Mouse (Mus musculus): Measurements from ENCODE around the gene Aig1.
"Not testable (repeated sequence)": the region's sequence is repeated elsewhere in the genome, so short reads cannot be mapped to it uniquely, and the experiment has no call there.

Gene Aig1

DNA sequence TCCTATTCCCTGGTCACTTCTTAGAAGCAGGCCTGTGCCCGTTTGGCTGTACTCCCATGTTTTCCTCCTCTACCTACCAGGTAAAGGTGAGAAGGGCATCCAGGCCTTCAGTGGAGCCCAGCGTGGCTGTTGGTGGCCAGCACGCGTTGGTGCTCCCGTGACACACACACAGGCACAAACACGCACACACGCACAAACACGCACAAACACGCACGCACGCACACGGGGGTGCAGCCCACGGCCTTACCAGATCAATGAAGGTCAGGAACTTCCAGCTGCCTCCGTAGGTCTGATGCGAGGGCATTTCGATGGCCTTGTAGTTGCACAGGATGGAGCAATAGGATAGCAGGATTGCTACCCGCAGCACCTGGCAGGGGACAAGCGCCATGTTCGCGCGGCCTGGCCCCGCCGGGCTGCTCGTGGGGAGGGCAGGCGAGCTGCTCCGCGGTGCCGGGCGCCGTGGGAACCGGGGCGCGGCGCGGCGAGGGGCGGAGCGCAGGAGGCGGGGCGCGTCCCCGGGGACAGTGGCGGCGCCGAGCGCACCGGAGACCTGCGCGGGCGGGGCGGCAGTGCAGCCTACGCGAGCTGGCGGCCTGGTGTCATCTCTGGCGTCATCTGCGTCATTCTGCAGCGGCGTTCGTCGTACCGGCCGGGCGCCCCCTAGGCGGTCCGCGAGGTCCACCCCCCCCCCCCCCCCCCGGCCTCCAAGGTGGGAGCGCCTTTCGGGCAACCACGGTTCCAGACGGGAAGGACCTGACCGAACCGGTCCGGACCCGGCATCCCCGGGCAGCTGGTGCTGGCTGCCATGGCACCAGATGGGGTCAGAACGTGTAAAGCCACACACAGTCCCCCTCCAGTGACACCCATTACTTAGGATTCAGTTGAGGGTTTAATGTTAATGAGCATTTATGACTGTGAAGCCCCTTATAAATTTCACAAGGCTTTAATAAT lies at the start of gene Aig1:
Gene Aig1, minus strand, starts transcription at position 610 of the 951 bp plus-strand sequence.
- peak; percentile 58 for DNase-seq (ENCODE audit: low read depth)

DNA sequence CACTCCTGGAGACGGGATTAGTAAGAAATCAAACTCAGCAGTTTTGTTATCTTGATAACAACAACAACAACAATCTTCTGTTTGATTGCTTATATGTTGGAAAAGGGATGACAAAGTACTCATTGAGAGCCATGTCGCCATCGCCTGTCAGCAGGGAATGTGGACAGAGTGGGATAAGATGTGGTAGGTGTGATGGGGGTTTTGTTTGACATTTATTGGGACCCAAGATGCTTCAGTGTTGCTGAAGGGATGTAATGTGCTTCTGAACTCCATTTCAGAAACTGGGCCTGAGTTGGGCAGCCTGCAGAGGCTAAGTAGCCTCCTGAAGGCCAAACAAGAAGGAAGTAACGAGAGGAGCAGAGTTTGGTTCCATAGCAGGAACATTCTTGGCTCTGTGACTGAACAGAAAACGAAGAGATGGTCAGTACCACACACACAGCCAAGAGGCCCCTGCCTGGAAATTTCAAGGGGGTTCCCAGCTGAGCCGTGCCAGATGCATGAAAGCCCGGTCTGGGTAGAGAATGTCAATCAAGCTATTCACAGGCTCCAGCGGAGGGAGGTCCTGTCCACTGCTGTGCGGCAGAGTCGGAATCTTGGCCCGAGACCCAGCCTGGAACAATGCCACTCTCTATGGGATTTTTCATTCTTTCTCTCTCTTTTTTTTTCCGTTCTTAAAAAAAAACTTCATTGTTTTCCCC lies 48.0 kb upstream of the Aig1 start:
- DNase-seq (ENCODE audit: low read depth): no peak

DNA sequence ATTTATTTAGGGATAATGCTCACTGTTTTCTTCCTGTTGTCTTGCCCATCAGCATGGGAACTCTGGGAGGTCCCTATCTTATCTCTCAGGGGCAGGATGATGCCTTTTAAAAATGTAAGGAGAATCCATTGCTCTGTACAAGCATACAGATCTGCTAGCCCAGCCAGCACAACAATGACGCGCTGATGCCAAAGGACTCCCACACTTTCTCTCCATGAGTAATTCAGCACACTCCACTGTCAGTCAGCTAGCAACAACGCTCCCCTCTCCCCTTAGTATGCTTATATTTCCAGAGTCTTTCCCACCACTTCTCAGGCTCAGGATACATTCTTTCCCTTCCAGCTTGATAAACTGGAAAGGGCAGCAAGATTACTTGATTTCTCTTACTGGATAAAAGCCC lies 46.4 kb upstream of the Aig1 start:
- DNase-seq (ENCODE audit: low read depth): no peak

DNA sequence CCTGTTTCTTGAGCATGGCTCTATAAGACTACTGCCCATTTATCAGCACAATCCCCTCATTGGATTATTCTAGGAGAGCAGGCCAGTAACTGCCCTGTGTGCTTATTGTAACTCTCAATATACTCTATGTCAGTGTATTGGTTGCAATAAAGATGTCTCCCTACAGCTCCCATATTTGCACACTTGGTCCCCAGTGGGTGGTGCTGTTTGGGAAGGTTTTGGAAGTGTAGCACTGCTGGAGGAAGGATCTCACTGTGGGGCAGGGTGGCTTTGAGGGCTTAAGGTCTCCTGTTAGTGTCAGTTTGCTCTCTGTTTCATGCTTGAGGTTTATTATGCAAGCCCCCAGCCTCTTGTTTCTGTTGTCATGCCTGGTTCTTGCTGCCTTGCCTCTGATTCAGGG lies 44.9 kb upstream of the Aig1 start:
- DNase-seq (ENCODE audit: low read depth): no peak

DNA sequence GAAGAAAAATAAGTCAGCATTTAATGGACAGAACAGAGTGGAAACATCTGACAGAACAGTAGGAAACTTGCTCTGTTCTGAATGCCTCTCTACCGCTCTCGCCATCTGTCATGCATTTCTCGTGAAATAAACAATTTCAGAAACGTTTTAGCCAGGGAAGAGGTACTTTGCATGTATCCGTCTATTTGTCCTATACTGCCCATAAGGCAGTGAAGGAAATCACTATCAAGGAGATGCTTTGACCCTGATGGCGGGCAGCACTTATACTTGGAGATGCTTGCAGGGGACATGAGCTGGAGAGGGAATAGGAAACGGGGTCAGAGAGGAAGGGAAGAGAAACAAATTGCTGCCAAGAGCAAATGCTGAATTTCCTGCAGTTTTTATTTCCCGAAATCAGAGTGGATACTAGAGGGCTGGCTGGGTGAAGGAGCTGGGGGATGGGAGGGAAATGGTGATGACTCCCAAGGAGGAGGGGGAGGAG lies 37.5 kb upstream of the Aig1 start:
- no peak for DNase-seq (ENCODE audit: low read depth)

DNA sequence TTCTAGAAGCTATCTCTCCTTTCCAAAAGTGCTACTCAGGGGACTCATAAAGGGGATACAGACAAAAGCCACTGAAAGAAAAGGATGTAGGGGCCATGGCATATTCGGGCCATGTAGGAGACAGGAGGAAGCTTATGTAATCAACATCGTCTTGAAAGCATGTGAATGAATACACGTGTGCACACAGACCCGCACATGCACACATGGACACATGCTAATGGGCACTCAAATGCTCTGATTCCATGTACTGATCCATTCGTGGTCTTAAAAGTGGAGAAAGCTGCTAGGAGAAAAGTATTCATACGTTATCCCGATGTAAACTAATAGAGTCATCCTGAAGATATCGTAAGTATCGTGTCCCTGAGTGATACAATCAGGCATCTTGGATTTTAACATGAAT lies 36.8 kb upstream of the Aig1 start:
- DNase-seq (ENCODE audit: low read depth): no peak

DNA sequence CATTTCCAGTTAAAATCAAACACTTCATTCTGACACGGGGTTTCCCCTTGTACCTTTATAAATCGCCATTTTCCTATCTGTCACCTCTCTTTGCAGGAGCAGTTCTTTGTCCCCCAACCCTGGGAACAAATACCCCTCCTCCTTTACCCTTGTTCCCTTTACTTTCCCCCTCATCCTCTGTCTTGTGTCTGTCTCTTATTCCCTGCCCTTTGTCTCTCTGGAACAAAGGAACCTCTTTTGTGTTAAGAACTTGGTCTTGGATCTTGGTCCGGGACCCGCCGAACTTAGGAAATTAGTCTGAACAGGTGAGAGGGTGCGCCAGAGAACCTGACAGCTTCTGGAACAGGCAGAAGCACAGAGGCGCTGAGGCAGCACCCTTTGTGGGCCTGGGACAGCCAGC lies 24.0 kb upstream of the Aig1 start:
- DNase-seq (ENCODE audit: low read depth): not testable (repeated sequence)

DNA sequence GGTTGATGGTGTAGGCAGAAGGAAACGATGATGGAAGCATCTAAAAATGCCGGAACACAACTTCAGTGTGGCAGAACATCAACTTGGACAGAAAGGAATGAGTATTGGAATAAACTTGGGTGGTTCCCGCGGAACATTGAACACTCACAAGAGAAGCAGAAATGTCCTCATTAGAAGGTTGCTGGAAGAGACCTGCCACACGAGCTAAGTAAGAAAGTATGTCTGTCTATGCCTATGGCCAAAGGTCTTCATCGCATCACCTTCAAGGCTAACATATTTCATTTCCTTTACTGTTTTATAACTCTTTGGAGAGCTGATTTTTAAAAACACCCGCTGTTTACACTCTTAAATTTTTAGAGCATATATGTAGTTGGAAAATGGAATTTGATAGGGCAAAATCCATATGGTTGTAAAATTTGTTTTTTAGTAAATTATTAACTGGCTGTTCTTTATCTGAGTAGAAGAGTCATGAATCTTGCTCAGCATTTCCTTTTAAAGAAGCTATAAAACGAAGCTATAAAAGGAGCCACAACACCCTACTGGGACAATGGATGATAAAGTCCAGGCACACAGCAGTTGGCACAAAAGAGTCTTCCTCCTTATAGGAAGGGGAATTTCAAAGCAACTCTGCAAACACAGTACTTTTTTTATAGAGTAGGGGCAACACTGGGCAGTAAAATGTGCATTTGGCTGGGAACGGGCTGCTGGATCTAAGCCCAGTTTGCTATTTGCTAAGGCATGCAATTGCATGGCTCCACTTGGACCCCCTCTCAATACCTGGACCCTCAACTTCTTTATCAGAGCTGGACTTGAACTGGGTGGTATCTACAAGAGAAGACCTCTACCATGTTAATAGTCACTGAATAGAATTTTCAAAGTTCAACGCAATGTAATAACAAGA lies 14.4 kb upstream of the Aig1 start:
- DNase-seq (ENCODE audit: low read depth): no peak

DNA sequence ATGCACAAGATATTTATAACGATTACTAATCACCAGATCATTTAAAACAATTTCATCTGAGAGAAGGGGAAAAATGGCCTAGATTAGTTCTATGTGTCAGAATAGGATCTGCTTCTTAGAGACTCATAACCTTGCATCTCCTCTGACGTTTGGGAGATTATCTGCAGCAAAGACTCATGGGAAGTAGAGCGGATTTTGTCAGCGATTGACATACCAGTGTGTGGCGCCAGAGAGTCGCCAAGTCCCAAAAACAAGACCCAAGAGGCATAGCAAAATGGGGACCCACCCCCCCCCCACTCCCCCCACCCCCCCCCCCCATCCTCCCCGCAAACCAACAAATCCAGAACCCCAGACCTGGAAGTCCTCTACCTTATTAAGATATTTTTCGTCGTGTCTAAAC lies 13.7 kb upstream of the Aig1 start:
- DNase-seq (ENCODE audit: low read depth): no peak

DNA sequence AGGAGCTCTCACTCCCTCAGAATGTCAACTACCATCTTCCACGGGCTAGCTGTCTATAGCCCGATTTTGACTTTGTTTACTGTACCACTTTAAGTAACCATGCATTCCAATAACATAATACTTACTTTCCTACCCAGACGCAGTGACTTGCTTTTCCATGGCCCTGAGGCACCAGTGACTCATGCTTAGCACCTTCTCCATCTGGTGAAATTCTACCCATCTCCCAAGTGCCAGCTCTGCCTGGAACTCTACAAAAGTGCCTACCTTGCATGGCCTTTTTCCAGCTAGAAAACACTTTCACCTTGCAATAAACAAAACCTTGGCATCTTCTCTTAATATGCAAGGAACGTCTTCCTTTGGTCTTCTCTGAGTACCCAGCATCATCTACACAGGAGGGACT lies 9.9 kb upstream of the Aig1 start:
- no peak for DNase-seq (ENCODE audit: low read depth)

DNA sequence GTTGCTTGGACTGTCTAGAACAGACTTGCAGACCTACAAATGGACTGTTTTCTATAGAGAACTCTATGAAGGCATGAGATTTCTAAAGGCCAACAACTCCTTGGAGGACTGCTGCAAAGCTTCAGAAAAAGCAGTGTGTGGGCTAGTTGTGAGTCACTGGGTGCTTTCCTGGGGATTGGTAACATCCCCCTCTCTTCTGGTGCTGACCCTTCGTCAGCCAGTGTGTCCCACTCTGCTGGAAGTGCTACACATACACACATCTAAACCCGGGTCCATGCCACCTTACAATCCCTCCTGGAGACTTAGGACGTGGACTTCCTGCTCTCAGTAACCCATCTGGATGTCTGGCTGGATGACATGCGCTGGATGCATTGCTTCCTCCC lies 6.2 kb upstream of the Aig1 start:
- DNase-seq (ENCODE audit: low read depth): no peak

DNA sequence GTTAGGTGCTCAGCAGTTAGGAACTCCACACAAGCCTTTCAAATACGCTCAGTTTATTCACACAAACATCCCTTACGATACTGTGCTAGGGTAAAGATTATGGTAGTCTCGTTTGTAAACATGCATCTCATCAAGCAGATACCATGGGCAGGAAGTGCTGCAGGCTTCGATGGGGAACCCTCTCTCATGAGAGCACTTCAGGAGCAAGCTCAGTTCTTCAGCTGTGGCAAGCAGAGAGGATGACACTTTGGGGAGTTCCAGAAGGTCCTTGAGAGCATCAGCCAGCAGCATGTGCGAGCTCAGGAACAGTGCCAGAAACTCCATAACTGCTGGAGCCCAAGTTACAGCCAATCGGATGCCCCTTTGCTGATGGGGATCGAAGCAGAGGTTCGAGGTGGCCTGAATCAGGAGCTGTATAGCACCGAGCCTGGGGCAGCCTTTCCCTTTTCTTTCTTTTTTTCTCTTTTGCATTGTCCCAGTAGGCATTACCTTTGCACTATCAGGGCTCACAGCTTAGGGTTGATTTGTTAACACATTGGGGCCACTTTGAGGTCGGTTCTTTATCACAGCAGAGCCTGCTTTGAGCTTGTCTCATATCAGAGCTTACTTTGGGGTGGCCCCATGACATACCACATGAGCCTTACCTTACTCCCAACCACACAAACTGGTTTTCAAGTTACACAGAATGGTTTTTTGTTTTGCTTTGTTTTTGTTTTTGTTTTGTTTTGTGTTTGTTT lies 5.7 kb upstream of the Aig1 start:
- peak; percentile 68 for DNase-seq (ENCODE audit: low read depth)

DNA sequence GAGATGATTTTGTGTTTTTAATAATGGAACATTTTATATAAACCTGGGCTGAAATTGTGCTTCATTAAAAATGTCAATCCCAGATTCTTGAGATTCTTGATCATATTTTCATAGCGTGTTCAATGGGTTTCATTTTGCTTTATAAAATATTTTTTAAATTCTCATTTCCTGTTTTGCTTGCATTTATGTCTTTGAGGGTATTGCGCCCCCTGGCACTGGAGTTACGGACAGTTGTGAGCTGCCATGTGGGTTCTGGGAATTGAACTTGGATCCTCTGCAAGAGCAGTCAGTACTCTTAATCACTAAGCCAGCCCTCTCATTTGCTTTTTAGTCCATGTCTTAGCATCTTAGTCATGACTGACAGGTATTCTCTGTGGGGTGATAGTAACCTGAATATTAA lies 1.8 kb upstream of the Aig1 start:
- DNase-seq (ENCODE audit: low read depth): no peak

DNA sequence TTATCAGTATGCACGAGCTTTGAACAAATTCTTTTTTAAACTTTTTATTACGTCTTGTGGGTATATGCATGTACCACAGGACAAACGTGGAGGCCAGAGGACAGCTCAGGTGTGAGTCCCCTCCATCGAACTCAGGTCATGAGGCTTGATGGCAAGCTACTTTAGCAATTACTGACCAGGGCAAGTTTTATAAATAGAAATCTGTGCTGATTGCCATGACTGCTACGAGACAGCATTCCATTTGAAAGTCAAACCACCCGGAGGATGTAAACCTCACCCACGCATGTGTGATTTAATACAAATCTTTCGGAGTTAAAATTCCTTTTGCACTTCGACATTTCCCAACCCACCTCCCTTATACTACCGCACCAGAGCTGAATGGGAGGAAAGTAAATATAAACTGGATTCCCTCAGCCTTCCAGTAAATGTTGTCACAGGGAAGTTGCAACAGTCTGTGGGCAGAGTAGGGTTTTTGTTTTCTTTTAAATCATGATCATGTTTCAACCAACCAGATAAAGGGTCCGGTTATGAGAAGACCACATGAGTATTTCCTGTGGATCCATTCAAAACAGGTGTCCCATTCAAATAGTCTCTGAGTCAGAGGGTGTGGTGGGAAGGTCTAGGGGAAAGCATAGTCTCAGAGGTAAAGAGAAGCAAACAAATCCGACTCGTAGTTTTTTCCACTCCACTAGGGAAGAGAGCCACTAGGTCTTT lies 699 bp upstream of the Aig1 start:
- no peak for DNase-seq (ENCODE audit: low read depth)

DNA sequence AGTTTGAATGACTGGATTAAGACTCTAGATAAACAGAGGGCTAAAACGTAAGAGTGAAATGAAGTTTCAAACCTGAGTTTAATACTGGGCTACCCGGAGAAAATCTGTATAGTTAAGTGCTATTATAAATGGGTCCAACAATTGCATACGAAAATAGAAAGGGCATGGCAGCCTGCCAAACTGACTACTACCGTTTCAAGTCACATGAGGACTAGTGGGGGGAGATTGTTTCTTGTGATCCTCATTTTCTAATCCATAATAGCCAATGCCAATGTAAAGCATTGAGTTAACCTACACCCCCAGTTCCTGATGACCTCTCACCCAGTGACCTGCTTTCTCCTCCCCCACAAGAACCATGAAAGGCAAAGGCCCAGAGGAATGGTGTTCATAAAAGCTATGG lies 2.4 kb downstream of the Aig1 start:
- DNase-seq (ENCODE audit: low read depth): no peak

DNA sequence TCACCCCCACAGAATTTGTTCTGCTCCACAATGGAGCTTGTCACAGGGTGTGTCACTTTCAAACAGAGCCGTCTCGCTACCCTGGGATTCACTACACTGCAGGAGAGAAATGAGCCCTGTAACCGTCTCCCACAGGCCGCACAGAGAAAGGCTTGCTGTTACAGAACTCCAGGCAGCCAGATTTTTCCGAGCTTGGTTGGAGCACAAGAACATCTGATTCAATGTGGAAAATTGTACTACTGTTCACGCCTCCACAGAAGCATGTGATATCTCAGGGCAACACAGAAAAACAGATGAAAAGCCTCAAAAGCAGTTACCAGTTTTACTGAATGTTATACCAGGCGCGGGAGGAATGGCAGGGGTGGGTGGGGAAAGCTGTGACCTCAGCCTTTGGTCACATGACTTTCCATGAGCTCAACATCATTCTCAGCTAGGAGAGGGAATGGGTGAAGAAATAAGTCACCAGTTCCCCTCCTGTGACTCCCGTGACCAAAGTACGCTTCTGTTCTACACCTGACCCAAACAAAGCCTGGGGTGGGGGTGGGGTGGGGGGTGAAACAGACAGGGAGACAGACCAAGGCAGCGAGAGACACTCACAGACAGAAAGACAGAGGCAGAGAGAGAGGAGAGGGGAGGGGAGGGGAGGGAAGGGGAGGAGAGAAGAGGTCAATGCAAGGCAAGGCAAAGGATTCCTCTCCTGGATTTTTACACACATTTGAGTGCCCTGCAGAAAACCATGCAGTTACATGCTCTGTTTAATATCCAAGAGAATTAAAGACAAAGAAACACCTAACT lies 7.5 kb downstream of the Aig1 start:
- no peak for DNase-seq (ENCODE audit: low read depth)

DNA sequence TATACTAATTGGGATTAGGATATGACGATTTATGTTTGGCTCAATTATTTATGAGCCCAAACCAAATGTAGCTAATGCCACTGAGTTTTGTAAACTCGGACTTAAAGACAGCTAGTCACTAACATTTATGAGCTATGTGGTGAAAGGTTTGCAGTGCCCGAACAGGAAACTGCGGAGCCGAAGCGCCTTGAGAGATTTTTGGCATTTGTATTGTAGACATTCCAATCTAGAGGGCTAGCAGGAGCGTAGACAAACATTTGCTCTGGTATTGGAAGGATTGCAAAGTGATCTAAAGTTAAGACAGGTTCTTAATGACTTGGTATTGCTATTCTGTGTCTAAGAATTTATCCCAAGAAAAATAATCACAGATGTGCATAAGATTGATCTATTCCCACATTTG lies 12.3 kb downstream of the Aig1 start:
- no peak for DNase-seq (ENCODE audit: low read depth)

DNA sequence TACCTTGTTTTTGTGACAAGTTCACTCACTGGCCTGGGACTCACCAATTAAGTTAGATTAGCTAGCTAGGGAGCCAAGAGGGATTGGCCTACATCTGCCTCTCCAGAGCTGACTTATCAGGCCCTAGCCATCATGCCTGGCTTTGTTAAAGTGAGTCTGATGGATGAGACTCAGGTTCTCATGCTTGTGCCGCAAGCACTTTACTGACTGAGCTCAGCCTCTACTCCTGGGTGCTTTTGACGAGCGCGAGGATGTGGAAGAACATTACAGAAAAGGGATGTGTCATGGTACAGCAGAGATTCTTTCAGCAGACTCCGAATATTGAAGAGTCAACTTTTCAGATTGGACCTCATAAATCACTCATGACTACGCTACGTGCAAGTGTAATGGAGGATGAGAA lies 12.8 kb downstream of the Aig1 start:
- no peak for DNase-seq (ENCODE audit: low read depth)

DNA sequence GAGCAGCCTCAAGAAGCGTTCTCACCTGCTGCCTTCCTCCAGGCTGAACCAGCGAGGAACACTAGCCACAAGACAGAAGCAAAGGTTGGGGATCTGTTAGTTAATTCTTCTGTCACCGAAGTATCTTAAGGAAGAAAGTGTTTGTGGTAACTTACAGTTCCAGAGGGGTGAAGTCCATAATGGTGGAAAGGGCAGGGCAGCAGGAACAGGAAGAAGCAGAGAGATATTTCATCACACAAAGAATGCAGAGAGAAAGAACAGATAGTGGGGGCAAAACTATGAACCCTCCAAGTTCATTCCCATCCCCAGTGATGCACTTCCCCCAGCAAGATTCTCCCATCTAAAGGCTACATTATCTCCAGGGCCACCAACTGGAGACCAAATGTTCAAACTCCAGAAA lies 13.7 kb downstream of the Aig1 start:
- DNase-seq (ENCODE audit: low read depth): no peak

DNA sequence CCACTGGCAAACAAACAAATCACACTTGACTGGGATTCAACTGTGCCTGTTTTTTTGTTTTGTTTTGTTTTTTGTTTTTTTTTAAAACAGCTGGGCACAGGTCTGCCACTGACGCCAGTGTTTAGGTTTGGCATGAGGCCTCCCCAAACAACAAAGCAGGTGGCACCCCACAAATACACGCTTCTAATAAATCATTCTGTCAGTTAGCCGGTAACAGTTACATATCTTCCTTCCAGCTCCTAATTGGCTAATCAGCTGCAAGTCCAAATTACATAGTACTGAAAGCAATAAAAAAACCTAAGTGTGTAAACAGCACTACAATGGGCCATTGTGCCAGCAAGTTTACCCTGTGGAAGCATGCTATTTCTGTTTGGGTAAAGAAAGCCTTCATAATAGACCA lies 18.7 kb downstream of the Aig1 start:
- DNase-seq (ENCODE audit: low read depth): no peak

Measured in c-Kit-positive CD71-positive TER-119-negative erythroid progenitor cells, embryonic 14.5 days (primary cell).